Mouse (Mus musculus) neural tube, embryonic 11.5 days (tissue): ENCODE data around the gene Wdr61. TPM values are rescaled to one million over a fixed set of nuclear protein-coding genes. Genes with fewer than 3 reads are reported as not detected.
A peak's percentile ranks its signal among the peaks of the same experiment; 100 is the strongest.

Experiments used
- ATAC-seq: fragments of 200-750 bp; cut with Nextera tagmentation; 2 replicates; pipeline ENCODE4 v1.8.0; 2017; ENCODE audit warnings: moderate number of reproducible peaks, mild to moderate bottlenecking, moderate TSS enrichment, moderate library complexity; ENCODE audit not compliant: insufficient read depth, low FRiP score, low TSS enrichment
- DNase-seq: peaks from one replicate; pipeline ENCODE4 v3.0.0-alpha.2; 2015; ENCODE audit warnings: low spot score
- H3K27ac ChIP-seq: fragments of 300-500 bp; sonication (generic); 2 replicates; pipeline ENCODE4 v1.5.1; 2014; ENCODE audit warnings: low read depth, mild to moderate bottlenecking, low read length
- H3K27me3 ChIP-seq: fragments of 300-500 bp; sonication (generic); 2 replicates; pipeline ENCODE4 v1.6.1; 2014; ENCODE audit warnings: mild to moderate bottlenecking, low read length, mixed read lengths; ENCODE audit not compliant: control insufficient read depth, insufficient read depth
- H3K36me3 ChIP-seq: fragments of 300-500 bp; sonication (generic); 2 replicates; pipeline ENCODE4 v1.6.1; 2014; ENCODE audit warnings: mild to moderate bottlenecking, low read length, moderate library complexity, mixed read lengths; ENCODE audit not compliant: control insufficient read depth, insufficient read depth
- H3K4me1 ChIP-seq: fragments of 300-500 bp; sonication (generic); 2 replicates; pipeline ENCODE4 v1.6.1; 2014; ENCODE audit warnings: low read length, mixed read lengths; ENCODE audit not compliant: control insufficient read depth, insufficient read depth
- H3K4me2 ChIP-seq: fragments of 300-500 bp; sonication (generic); 2 replicates; pipeline ENCODE4 v1.6.1; 2014; ENCODE audit warnings: low read depth, mild to moderate bottlenecking, moderate library complexity
- H3K4me3 ChIP-seq: fragments of 300-500 bp; sonication (generic); 2 replicates; pipeline ENCODE4 v1.5.1; 2014; ENCODE audit warnings: low read depth, low read length
- H3K9ac ChIP-seq: fragments of 300-500 bp; sonication (generic); 2 replicates; pipeline ENCODE4 v1.6.1; 2014; ENCODE audit warnings: mild to moderate bottlenecking, low read length
- H3K9me3 ChIP-seq: fragments of 300-500 bp; sonication (generic); 2 replicates; pipeline ENCODE4 v1.6.1; 2016; ENCODE audit warnings: low read length; ENCODE audit not compliant: control insufficient read depth
- WGBS: fragments of 180-500 bp; shearing (Covaris S2); extraction: QIAGEN DNeasy Blood & Tissue Kit; methylation state at CpG from one replicate; pipeline ENCODE4 v1.1.7; 2014; 5-methylcytosine and 5-hydroxymethylcytosine counted together
- polyA plus RNA-seq: library from polyadenylated mRNA; unstranded; fragments of >200 nt; fragmentation: Nextera tagmentation; extraction: Ambion mirVana; gene quantifications from 2 replicates; pipeline ENCODE4 v1.2.1, GENCODE M21; 2014

The Wdr61 gene
- polyA plus RNA-seq, 1 experiment from 2014 or later: 145 TPM

DNA sequence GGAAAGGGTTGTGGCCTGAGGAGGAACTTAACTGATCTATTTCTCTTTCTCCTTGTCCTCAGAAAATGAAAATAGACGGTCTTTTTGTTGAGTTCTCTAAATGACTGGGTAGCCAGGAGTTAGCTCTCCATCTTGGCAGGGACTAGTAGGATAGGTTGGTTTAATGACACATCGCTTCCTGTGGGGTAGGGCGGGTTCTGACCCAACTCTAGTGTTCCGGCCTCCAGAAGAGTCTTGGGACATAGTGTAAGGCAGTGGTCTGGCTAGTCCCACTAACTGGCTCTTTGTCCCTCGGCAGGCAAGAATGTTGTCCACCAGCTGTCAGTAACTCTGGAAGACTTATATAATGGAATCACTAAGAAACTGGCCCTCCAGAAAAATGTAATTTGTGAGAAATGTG lies 26.2 kb downstream of the Wdr61 start:
- no peaks in the 10 kb centered on the region for H3K4me1 ChIP-seq
- ATAC-seq (no peak), DNase-seq (no peak)
- no peak overlapping the region for H3K4me2 ChIP-seq
- peaks cover 2% of the 10 kb centered on the region; the same call in 1 of the 2 replicates for H3K36me3 ChIP-seq
- 88% methylated on average over 5 of the region's 5 CpGs for WGBS
- no peaks in the 10 kb centered on the region for H3K27me3 ChIP-seq
- H3K9ac ChIP-seq: no peak overlapping the region
- no peak overlapping the region for H3K27ac ChIP-seq
- H3K9me3 ChIP-seq: no peaks in the 10 kb centered on the region
- no peak overlapping the region for H3K4me3 ChIP-seq

DNA sequence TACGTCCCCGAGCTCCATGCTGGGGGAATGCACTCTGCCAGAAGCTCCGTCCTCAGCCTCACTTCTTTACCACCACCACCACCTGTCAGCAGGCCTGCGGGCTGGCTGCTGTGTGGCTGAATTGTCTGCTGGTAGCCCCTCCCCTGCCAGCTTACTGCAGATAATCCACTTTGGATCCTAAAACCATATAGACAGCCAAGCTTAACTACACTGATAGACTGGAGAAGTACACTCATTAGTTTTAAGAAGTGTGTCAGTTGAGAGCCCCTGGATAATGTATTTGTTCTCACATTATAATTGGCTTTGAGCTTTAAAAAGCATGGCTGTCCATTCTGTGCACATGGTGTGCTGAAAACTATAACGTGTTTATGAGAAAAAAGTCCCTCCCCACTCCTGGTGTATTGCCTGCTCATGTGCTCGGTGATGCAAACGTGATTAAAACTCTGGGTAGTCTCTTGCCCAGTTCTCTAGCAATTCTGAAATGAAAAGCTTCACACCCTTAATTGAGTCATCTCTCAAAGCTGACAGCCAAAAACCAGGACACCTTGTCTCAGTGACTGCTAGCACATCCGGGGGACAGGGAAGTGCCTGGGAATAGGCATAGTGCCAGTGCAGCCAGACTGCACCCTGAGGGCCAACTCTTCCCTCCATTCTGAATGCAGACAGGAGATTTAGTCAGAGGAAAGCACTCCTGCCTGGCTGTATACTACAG lies 26.9 kb downstream of the Wdr61 start:
- H3K4me3 ChIP-seq: no peak overlapping the region
- H3K4me2 ChIP-seq: no peak overlapping the region
- no peak overlapping the region for H3K9ac ChIP-seq
- H3K27ac ChIP-seq: no peak overlapping the region
- no peak for DNase-seq
- ATAC-seq: no peak
- WGBS: 70% methylated on average over 8 of the region's 8 CpGs
- no peaks in the 10 kb centered on the region for H3K9me3 ChIP-seq
- no peaks in the 10 kb centered on the region for H3K27me3 ChIP-seq
- H3K36me3 ChIP-seq: peaks cover under 1% of the 10 kb centered on the region; the same call in 1 of the 2 replicates
- no peaks in the 10 kb centered on the region for H3K4me1 ChIP-seq

DNA sequence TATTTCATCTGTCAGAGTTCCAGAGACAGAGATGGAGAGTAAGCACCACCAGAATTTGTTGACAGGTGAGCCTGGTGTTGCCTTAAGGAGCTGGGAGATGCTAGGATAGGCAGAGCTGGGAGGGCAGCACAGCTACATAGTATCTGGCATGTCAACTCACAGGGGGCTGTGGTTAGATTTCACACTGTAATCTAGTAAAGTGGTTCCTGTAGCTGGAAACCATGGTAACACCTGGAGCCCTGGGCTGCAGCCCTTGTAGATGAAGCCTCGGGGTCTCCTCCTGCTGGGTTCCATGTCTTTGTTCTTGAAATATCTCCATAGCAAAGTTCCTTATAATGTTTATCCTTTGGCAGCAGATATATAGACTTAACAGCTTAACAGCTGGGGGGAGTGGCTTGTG lies 28.8 kb downstream of the Wdr61 start:
- DNase-seq (no peak), ATAC-seq (no peak)
- H3K36me3 ChIP-seq: no peaks in the 10 kb centered on the region
- peaks cover 7% of the 10 kb centered on the region for H3K27me3 ChIP-seq
- no peak overlapping the region for H3K4me3 ChIP-seq
- H3K27ac ChIP-seq: no peak overlapping the region
- H3K4me2 ChIP-seq: no peak overlapping the region
- H3K4me1 ChIP-seq: no peaks in the 10 kb centered on the region
- H3K9ac ChIP-seq: no peak overlapping the region
- no peaks in the 10 kb centered on the region for H3K9me3 ChIP-seq
- 36% methylated on average over 1 of the region's 1 CpGs for WGBS

DNA sequence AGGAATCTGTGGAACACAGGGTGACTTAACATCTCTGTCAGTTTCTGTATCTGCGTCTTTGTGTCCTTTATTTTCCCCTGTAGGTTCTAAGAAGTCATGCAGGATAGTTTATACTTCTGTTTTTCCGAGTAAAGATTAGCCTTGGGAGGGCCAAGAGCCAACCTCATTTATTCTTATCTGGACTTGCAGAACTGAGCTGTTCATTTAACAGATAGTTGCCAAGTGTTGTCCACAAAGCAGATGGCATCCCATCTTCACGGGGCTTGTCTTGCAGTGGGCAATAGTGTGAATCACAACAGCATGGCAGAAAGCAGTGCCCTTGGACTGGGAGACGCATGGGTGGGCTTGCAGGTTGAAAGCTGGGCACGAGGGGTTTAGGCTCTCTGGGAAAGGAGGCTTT lies 30.0 kb downstream of the Wdr61 start:
- Histone ChIP-seq H3K27ac (no peak overlapping the region), H3K4me1 (0 out of 2 replicates have a peak, but pooled peaks cover 6% of the 10 kb centered on the region), H3K27me3 (peaks cover 17% of the 10 kb centered on the region), H3K4me3 (no peak overlapping the region), H3K4me2 (no peak overlapping the region), H3K36me3 (no peaks in the 10 kb centered on the region), H3K9ac (no peak overlapping the region), H3K9me3 (no peaks in the 10 kb centered on the region)
- DNase-seq: no peak
- ATAC-seq: no peak
- 81% methylated on average over 5 of the region's 5 CpGs for WGBS

DNA sequence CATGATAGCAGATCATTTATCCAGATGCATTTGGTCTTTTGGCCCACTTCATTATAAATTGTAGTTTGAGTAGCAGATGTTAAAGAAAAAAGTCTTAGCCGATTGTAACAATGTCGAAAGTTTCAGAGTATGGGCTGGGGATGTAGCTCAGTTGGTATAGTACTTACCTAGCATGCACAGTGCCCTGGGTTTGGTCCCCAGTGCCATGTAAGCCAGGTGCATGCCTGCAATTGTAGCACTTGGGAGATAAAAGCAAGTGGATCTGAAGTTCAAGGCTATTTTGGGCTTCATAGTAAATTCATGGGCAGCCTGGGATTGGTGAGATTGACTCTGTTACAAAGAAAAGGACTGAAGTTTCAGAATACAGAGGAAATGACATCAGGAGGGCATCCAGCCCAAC lies 31.7 kb downstream of the Wdr61 start:
- ATAC-seq (no peak), DNase-seq (no peak)
- Histone ChIP-seq H3K9ac (no peak overlapping the region), H3K27ac (no peak overlapping the region), H3K4me2 (no peak overlapping the region), H3K4me1 (0 out of 2 replicates have a peak, but pooled peaks cover 6% of the 10 kb centered on the region), H3K27me3 (peaks cover 23% of the 10 kb centered on the region), H3K4me3 (no peak overlapping the region), H3K9me3 (no peaks in the 10 kb centered on the region), H3K36me3 (no peaks in the 10 kb centered on the region)
- WGBS: 82% methylated on average over 2 of the region's 2 CpGs

DNA sequence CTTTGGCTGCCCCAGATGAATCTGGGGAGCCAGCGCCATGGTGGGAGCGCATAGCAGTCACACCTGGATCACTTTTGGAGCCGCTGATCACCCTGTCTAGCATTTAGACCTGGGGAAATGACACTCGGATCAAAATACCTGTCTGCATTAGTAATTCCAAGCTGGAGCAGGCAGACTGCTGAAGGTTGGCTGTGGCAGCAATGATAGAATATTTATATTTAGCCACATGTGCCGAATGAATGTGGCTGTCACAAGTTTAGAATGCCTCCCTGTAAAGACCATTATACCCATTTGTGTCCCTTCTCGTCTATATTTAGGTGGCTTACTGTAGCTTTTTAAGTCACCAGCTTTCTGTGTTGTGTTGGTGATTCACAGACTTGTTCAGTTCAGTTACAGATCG lies 33.6 kb downstream of the Wdr61 start:
- peaks cover 28% of the 10 kb centered on the region for H3K27me3 ChIP-seq
- 0 out of 2 replicates have a peak, but pooled peaks cover 6% of the 10 kb centered on the region for H3K4me1 ChIP-seq

DNA sequence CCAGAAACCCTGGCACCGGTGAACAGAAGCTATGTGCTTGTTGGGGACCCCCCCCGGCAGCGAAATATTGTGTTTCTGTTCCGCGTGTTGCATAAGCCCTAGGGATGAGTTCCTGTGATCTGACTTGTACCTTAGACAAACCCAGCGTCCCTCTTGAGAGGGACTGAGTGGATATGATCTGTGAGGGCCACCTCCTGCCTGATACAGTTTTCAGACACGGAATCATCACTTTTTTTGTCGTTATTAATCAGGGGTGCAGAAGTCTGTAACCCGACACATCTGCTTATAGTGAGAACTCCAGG lies 34.2 kb downstream of the Wdr61 start:
- Histone ChIP-seq H3K9ac (peak overlapping the region; percentile 70), H3K4me1 (0 out of 2 replicates have a peak, but pooled peaks cover 6% of the 10 kb centered on the region), H3K9me3 (no peaks in the 10 kb centered on the region; the same call in 1 of the 2 replicates), H3K27ac (no peak overlapping the region), H3K4me3 (peak overlapping the region; percentile 64), H3K36me3 (no peaks in the 10 kb centered on the region), H3K27me3 (peaks cover 28% of the 10 kb centered on the region), H3K4me2 (peak overlapping the region; percentile 72)
- 28% methylated on average over 9 of the region's 9 CpGs for WGBS
- DNase-seq: no peak
- ATAC-seq: no peak

More for the DNA sequence above, 33.6 kb downstream of the Wdr61 start:
- 84% methylated on average over 7 of the region's 7 CpGs for whole genome bisulfite sequencing
- Histone ChIP-seq H3K4me3 (no peak overlapping the region), H3K9me3 (no peaks in the 10 kb centered on the region; the same call in 1 of the 2 replicates), H3K9ac (no peak overlapping the region), H3K36me3 (no peaks in the 10 kb centered on the region), H3K4me2 (no peak overlapping the region), H3K27ac (no peak overlapping the region)
- DNase-seq: no peak
- ATAC-seq: no peak

DNA sequence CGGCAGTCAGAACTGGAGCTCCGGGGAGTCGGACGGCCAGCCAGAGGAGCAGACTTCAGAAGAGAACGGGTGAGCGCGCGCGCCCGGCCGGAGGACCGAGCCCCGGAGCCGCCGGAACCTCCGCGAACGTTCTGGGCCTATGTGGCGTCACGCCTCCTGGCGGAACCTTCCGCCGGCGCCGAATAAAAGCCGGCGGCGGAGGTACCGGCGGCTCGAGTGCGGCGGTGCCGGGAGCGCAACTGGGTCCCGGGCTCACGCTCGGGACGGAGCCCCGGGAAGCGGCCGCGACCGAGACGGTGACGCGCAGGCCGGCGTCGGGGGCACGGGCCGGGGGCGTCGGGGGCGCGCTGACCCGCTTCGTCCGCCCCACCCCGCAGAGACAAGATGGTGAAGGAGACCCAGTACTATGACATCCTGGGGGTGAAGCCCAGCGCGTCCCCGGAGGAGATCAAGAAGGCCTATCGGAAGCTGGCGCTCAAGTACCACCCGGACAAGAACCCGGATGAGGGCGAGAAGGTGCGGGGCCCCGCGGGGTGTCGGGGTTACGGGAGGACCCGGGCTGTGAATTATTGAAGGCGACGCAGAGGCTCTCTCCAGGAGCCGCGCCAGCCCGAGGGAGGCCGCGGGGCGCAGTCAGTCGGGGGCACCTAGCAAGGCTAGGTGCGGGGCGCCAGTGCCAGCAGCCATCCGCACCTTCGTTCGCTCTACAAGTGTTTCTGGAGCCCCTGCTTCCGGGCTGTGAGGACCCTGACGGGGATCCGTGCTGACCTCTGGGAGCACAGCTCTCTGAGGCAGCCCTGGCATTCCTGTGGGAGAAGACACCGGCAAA lies 34.8 kb downstream of the Wdr61 start:
- WGBS: under 1% methylated on average over 89 of the region's 92 CpGs
- H3K27ac ChIP-seq: no peak overlapping the region
- ATAC-seq: peak; percentile 61

DNA sequence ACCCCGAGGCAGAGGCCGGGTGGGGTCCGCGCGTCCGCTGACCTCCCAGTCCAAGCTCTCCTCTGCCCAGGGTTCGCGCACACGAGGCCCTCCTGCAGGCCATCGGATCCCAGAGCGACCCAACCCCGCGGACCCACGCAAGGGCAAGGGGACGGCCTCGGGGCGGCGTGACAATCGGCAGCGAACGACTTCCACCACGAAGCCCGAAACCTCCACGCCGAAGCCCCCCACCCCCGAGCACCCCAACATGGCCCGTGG lies 35.3 kb downstream of the Wdr61 start:
- 17% methylated on average over 27 of the region's 27 CpGs for WGBS
- Histone ChIP-seq H3K4me3 (peak overlapping the region; percentile 64), H3K4me1 (0 out of 2 replicates have a peak, but pooled peaks cover 6% of the 10 kb centered on the region), H3K4me2 (peak overlapping the region; percentile 72), H3K27me3 (peaks cover 28% of the 10 kb centered on the region), H3K9ac (peak overlapping the region; percentile 70), H3K27ac (no peak overlapping the region), H3K9me3 (no peaks in the 10 kb centered on the region; the same call in 1 of the 2 replicates), H3K36me3 (no peaks in the 10 kb centered on the region)
- DNase-seq (no peak), ATAC-seq (peak; percentile 48)

More for the DNA sequence above, 34.8 kb downstream of the Wdr61 start:
- Histone ChIP-seq H3K9ac (peak overlapping the region; percentile 70), H3K4me1 (0 out of 2 replicates have a peak, but pooled peaks cover 6% of the 10 kb centered on the region), H3K4me3 (peak overlapping the region; percentile 64), H3K9me3 (no peaks in the 10 kb centered on the region; the same call in 1 of the 2 replicates), H3K27me3 (peaks cover 28% of the 10 kb centered on the region), H3K36me3 (no peaks in the 10 kb centered on the region), H3K4me2 (peak overlapping the region; percentile 72)
- DNase-seq: peak; percentile 73
